Mouse (Mus musculus) midbrain, embryonic 11.5 days (tissue): ENCODE measurements around the gene Zfand3. TPM values are rescaled to one million over a fixed set of nuclear protein-coding genes. Genes with fewer than 3 reads are reported as not detected.

ENCODE experiments used
- ATAC-seq: fragments of 200-750 bp; cut with Nextera tagmentation; 2 replicates; pipeline ENCODE4 v1.8.0; 2017; ENCODE audit warnings: moderate TSS enrichment, moderate library complexity; ENCODE audit not compliant: low FRiP score
- DNase-seq: peaks from one replicate; pipeline ENCODE4 v3.0.0; 2015; ENCODE audit warnings: low spot score; ENCODE audit errors: missing footprints
- H3K27ac ChIP-seq: fragments of 300-500 bp; sonication (generic); 2 replicates; pipeline ENCODE4 v1.5.1; 2014; ENCODE audit warnings: low read depth, low read length
- H3K27me3 ChIP-seq: fragments of 300-500 bp; sonication (generic); 2 replicates; pipeline ENCODE4 v1.6.1; 2014; ENCODE audit warnings: mild to moderate bottlenecking, low read length, moderate library complexity, mixed read lengths; ENCODE audit not compliant: control insufficient read depth, insufficient read depth
- H3K36me3 ChIP-seq: fragments of 300-500 bp; sonication (generic); 2 replicates; pipeline ENCODE4 v1.6.1; 2014; ENCODE audit warnings: mild to moderate bottlenecking, low read length, moderate library complexity, mixed read lengths; ENCODE audit not compliant: control insufficient read depth, insufficient read depth
- H3K4me1 ChIP-seq: fragments of 300-500 bp; sonication (generic); 2 replicates; pipeline ENCODE4 v1.6.1; 2014; ENCODE audit warnings: low read length; ENCODE audit not compliant: control insufficient read depth, insufficient read depth
- H3K4me2 ChIP-seq: fragments of 300-500 bp; sonication (generic); 2 replicates; pipeline ENCODE4 v1.6.1; 2014; ENCODE audit warnings: mild to moderate bottlenecking, moderate library complexity
- H3K4me3 ChIP-seq: fragments of 300-500 bp; sonication (generic); 2 replicates; pipeline ENCODE4 v1.5.1; 2014; ENCODE audit warnings: low read depth, low read length
- H3K9ac ChIP-seq: fragments of 300-500 bp; sonication (generic); 2 replicates; pipeline ENCODE4 v1.6.1; 2014; ENCODE audit warnings: low read length
- H3K9me3 ChIP-seq: fragments of 300-500 bp; sonication (generic); 2 replicates; pipeline ENCODE4 v1.6.1; 2016; ENCODE audit warnings: low read length; ENCODE audit not compliant: control insufficient read depth
- WGBS: fragments of 180-500 bp; shearing (Covaris S2); extraction: QIAGEN DNeasy Blood & Tissue Kit; methylation state at CpG from one replicate; pipeline ENCODE4 v1.1.7; 2014; 5-methylcytosine and 5-hydroxymethylcytosine counted together
- polyA plus RNA-seq: library from polyadenylated mRNA; unstranded; fragments of >200 nt; fragmentation: Nextera tagmentation; extraction: Ambion mirVana; gene quantifications from 2 replicates; pipeline ENCODE4 v1.2.1, GENCODE M21; 2014

Gene Zfand3
- polyA plus RNA-seq, 1 experiment from 2014 or later: 63.9 TPM

DNA sequence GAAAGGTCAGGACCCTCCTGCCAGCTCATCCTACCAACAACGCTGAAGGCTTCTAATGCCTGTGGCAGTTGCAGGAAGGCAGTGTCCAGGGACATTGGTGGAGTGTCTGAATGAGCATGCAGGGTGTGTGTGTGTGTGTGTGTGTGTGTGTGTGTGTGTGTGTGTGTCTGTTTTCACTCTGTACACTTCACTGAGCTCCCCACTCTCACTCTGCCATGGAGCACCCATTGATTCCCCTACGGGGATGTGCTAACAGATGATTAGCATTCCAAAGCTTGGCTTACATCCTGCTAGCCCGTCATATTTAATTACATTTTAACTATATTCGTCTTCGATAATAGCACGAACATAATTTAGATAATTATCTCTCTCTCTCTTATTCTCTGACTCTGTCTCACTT lies 232.1 kb downstream of the Zfand3 start:
- Histone ChIP-seq H3K9me3 (no peaks in the 10 kb centered on the region), H3K27ac (no peak overlapping the region), H3K4me3 (no peak overlapping the region), H3K36me3 (no peaks in the 10 kb centered on the region), H3K27me3 (no peaks in the 10 kb centered on the region), H3K4me1 (0 out of 2 replicates have a peak, but pooled peaks cover 2% of the 10 kb centered on the region), H3K9ac (no peak overlapping the region), H3K4me2 (no peak overlapping the region)
- 76% methylated on average over 6 of the region's 6 CpGs for WGBS
- no peak for ATAC-seq
- DNase-seq: no peak

DNA sequence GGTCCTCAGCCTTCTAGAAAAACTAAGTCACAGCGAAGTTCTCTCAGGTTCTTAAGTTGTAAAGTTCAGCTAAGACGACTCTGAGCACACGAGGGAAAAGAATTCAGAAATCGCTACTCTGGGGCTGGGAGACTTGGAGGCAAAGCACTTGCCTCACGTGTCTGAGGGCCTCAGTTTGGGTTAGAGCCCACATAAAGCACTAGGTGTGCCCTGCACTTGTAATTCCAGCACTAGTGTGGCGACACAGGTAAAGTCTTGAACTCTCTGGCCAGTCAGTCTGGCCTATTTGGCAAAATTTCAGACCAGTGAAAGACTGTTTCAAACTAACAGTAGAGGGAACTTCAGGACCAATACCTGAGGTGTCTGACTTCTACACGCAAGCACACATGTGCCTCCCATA lies 233.1 kb downstream of the Zfand3 start:
- H3K27me3 ChIP-seq: no peaks in the 10 kb centered on the region
- H3K36me3 ChIP-seq: no peaks in the 10 kb centered on the region
- H3K4me3 ChIP-seq: no peak overlapping the region
- no peak overlapping the region for H3K9ac ChIP-seq
- H3K4me2 ChIP-seq: no peak overlapping the region
- ATAC-seq (no peak), DNase-seq (no peak)
- H3K27ac ChIP-seq: no peak overlapping the region
- peaks cover 4% of the 10 kb centered on the region for H3K4me1 ChIP-seq
- H3K9me3 ChIP-seq: no peaks in the 10 kb centered on the region
- 88% methylated on average over 7 of the region's 7 CpGs for WGBS

DNA sequence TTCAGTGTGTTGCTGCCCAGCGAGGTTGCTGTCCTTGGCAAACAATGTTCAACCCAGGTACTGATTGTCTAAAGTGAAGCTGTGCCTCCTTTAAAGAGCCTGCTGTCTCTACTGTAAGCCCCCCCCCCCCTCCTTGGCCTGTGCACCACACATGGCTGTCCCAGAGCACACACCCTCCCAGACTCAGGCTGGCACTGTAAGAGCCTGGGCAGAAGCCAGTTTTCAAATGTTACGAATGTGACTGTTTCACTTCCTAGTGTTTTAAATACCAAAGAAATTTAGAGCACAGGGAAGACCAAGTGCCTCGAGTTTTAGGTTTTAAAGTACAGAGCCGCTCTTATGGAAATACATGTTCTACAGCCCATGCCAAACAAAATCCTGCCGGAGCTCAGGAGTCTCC lies 234.9 kb downstream of the Zfand3 start:
- no peaks in the 10 kb centered on the region for H3K36me3 ChIP-seq
- WGBS: 89% methylated on average over 5 of the region's 5 CpGs
- no peak for DNase-seq
- peaks cover 5% of the 10 kb centered on the region for H3K4me1 ChIP-seq
- no peaks in the 10 kb centered on the region for H3K9me3 ChIP-seq
- no peak overlapping the region for H3K4me3 ChIP-seq
- H3K4me2 ChIP-seq: no peak overlapping the region
- no peak overlapping the region for H3K9ac ChIP-seq
- ATAC-seq: no peak
- H3K27ac ChIP-seq: no peak overlapping the region
- H3K27me3 ChIP-seq: no peaks in the 10 kb centered on the region

DNA sequence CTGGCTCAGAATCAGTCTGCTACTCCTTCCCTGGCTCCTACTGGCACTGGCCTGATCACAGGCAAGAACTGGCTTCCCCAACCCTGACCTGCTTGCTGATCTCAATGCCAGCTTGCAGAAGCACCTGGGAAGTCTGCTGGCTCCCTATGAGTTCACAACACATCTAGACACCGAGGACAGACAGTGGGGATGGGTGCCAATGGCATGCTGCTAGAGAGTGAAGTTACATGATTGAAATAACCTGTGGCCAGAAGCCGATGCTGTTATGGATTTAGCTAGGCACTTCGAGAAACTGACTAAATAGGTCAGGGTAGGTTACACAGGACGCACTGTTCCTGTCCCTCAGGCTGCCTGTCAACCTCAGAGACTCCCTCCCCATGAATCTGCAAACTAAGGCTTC lies 236.1 kb downstream of the Zfand3 start:
- no peaks in the 10 kb centered on the region for H3K9me3 ChIP-seq
- DNase-seq (no peak), ATAC-seq (no peak)
- no peak overlapping the region for H3K4me2 ChIP-seq
- WGBS: 87% methylated on average over 4 of the region's 4 CpGs
- no peak overlapping the region for H3K9ac ChIP-seq
- no peak overlapping the region for H3K4me3 ChIP-seq
- H3K27ac ChIP-seq: no peak overlapping the region
- H3K27me3 ChIP-seq: no peaks in the 10 kb centered on the region
- H3K36me3 ChIP-seq: no peaks in the 10 kb centered on the region
- peaks cover 9% of the 10 kb centered on the region for H3K4me1 ChIP-seq

DNA sequence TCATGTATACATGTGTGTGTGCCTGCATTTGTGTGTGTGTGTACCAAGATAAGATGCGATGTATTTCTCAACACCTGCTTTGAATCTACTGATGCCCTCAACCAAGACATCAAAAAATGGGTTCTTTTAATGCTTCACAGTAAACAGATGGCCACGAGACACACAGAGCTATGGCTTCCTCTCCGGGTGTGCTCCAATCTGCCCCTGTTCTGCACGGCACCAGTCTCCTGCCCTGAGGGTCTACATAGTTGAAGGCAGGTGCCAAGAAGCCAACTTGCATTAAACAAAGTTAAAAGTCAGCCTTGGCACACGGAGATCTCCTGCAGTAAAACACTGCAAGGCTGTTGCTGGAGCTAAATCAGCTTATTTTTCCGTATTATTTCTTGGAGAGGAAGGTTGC lies 236.5 kb downstream of the Zfand3 start:
- Histone ChIP-seq H3K4me2 (no peak overlapping the region), H3K9me3 (no peaks in the 10 kb centered on the region), H3K4me1 (peaks cover 9% of the 10 kb centered on the region), H3K36me3 (no peaks in the 10 kb centered on the region), H3K9ac (no peak overlapping the region), H3K4me3 (no peak overlapping the region), H3K27me3 (no peaks in the 10 kb centered on the region), H3K27ac (no peak overlapping the region)
- 90% methylated on average over 6 of the region's 6 CpGs for WGBS
- ATAC-seq (no peak), DNase-seq (no peak)

DNA sequence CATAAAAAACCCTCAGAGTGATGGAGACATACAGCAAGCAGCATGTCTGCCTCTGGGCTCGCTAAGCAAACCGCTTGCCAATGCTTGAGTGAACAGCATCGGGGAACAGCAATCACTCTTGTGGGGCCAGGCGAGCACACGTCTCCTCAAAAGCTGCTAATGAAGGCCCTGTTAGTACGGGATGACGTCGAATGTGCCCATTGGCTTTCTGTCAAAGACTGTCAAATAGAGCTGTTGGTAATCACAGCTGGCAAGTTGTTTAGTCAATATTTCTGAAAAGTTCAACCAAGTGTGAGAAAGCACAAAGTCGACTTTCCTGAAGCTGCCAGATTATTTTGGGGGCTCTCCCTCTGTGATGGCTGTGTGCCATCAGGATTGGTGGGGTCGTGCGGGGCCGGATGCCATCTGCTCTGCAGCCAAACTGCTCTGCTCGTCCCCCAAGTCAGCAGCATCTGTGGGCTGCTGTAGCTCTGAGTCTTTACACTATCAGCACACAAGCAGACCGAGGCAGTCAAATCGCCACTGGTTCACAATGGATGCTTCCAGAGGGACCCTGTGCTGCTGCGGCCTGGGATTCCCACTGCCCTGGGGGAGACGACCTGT lies 237.3 kb downstream of the Zfand3 start:
- H3K4me1 ChIP-seq: peaks cover 9% of the 10 kb centered on the region
- no peak overlapping the region for H3K9ac ChIP-seq
- no peaks in the 10 kb centered on the region for H3K9me3 ChIP-seq
- H3K36me3 ChIP-seq: no peaks in the 10 kb centered on the region
- H3K27ac ChIP-seq: no peak overlapping the region
- H3K4me3 ChIP-seq: no peak overlapping the region
- no peak for DNase-seq
- no peak for ATAC-seq
- WGBS: 74% methylated on average over 17 of the region's 17 CpGs
- H3K4me2 ChIP-seq: no peak overlapping the region
- H3K27me3 ChIP-seq: no peaks in the 10 kb centered on the region

DNA sequence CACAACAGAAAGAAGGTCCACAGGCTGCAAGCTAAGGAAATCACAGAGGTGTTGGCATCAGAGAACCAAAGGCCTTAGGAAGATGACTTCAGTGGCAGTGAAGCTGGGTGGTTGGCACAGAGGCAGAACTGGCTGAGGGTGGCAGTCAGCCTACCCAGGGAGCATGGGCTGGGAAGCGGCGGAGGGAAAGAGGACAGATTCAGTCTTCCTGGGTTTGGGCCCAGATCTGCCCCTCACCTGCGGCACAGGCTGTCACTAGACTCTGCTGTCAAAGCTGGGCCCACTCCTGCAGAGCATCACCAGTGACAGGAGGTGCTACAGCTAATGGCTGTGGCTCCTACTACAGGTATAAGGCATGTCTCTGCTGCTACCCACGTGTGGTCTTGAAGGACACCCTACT lies 238.1 kb downstream of the Zfand3 start:
- ATAC-seq (no peak), DNase-seq (no peak)
- Histone ChIP-seq H3K27me3 (no peaks in the 10 kb centered on the region), H3K36me3 (no peaks in the 10 kb centered on the region), H3K9me3 (no peaks in the 10 kb centered on the region), H3K4me3 (no peak overlapping the region), H3K4me1 (peaks cover 9% of the 10 kb centered on the region), H3K27ac (no peak overlapping the region), H3K4me2 (no peak overlapping the region), H3K9ac (no peak overlapping the region)
- WGBS: 92% methylated on average over 4 of the region's 4 CpGs

DNA sequence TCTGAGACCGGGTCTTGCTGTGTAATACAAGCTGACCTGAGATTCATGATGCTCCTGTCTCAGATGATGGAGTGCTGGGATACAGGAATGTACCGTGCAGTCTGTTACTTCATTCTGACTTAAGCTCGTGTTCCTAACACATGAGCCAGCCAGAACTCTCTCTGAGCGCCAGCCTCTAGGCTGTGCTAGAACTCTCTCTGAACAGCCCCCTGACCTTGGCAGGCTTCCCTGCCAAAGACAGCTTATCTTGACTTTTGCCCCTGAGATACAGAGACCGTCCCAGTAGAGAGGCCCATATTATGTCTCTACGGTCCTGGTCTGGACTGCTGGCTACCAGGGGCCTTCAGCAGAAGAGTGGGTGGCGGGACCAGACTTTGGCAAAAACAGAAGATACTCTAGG lies 239.0 kb downstream of the Zfand3 start:
- WGBS: 85% methylated on average over 7 of the region's 7 CpGs
- Histone ChIP-seq H3K9me3 (no peaks in the 10 kb centered on the region), H3K27me3 (no peaks in the 10 kb centered on the region), H3K4me3 (no peak overlapping the region), H3K36me3 (no peaks in the 10 kb centered on the region), H3K4me1 (peaks cover 9% of the 10 kb centered on the region), H3K4me2 (no peak overlapping the region), H3K27ac (no peak overlapping the region), H3K9ac (no peak overlapping the region)
- ATAC-seq (no peak), DNase-seq (no peak)

DNA sequence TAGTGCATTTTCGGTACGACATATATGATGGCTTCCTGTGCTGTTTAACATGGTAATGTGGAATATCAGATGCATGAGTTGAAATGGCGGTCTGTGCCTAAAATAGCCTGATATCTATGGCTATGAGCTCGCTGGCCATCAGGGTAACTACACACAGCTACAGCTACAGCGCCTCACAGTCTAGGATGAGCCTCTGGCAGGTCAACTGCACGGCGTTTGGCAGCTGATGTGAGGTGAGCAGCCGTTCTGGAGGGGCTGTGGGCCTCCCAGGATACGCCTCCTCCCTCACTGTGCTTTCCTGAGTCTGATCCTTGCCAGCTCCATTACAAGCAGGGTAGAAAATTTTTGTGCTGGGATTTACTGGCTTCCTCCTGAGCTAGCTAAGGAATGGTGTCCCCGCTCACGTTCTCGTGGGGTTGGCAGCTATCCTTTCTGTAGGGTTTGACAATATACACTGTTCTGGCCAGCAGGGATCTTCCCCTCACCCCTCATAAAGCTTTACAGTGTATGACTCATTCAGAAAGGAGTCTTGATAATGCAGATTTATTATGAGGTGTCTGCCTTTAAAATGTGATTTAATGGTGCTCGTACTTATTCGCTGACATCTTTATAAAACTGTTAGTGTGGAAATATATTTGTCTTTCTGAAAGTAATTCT lies 240.2 kb downstream of the Zfand3 start:
- H3K4me1 ChIP-seq: peaks cover 9% of the 10 kb centered on the region
- H3K27ac ChIP-seq: no peak overlapping the region
- no peaks in the 10 kb centered on the region for H3K9me3 ChIP-seq
- ATAC-seq: no peak
- H3K27me3 ChIP-seq: no peaks in the 10 kb centered on the region
- 80% methylated on average over 14 of the region's 14 CpGs for WGBS
- no peak overlapping the region for H3K4me3 ChIP-seq
- no peak for DNase-seq
- no peak overlapping the region for H3K9ac ChIP-seq
- no peak overlapping the region for H3K4me2 ChIP-seq
- no peaks in the 10 kb centered on the region for H3K36me3 ChIP-seq
